Mouse (Mus musculus): ENCODE data around the gene Chac1. TPM values are rescaled to one million over a fixed set of nuclear protein-coding genes. Genes with fewer than 3 reads are reported as not detected.

The Chac1 gene
- total and polyA plus RNA-seq, 2 experiments from 2014 or later = 0.11 to 0.52 TPM

DNA sequence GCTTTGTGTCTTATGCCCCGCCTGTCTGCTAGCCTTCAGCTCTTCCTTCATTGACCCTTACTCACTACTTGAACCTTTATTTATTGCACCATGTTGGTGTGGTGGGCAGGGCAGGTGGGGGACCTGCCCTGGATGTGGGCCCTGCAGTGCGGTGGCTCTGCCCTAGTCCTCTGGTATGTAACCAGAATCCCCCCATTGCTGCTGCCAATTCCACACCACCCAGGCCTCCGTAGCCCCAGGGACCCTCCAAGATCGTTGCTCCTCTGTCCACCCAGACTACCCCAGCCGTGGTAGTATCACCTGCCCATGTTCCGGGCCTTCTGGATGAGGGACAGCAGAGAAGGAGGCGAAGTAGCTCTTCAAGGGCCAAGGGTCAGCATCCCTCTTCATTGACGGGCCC is 2.7 kb downstream of the Chac1 start:
- 82% methylated on average over 8 of the region's 8 CpGs for WGBS
- TF ChIP-seq CTCF (IDR thresholded peaks at IDR 0.05; ENCODE audit: low read depth) (no peak), EP300 (IDR thresholded peaks at IDR 0.05; ENCODE audit: low read depth) (no peak)

DNA sequence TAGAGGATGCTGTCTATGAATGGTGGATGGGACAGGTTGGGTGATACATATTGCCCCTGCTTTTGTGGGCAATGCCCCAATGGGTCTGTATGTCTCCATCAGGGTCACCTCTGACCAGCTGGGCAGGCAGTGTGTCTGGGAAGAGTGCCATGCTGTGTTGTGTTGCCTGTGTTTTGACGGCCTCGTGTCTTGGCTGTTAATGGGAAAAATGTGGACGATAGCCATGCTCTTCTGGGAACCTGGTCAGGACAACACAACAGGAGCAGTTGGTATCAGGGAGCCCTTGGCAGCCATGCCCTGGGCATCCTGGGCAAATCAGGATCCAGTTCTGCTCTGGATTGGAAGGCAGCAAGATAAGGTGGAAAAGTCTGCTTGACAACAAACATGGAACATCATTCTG is 4.1 kb downstream of the Chac1 start:
- H3K4me2 ChIP-seq (ENCODE audit: low read depth, low read length) = no peak overlapping the region
- DNase-seq (ENCODE audit: low spot score) (peak; percentile 60), ATAC-seq (ENCODE audit: insufficient read depth, low read depth) (peak; percentile 78)
- no peaks in the 10 kb centered on the region for H3K36me3 ChIP-seq (replicated peaks; ENCODE audit: control insufficient read depth, insufficient read depth, low read length)
- H3K9ac ChIP-seq (replicated peaks; ENCODE audit: low read depth, low read length) = no peak overlapping the region
- no peak overlapping the region; the same call in 1 of the 2 replicates for H3K27ac ChIP-seq (ENCODE audit: low read depth)
- TF ChIP-seq CTCF (IDR thresholded peaks at IDR 0.05; ENCODE audit: low read depth) (no peak), EP300 (IDR thresholded peaks at IDR 0.05; ENCODE audit: low read depth) (no peak)
- H3K4me1 ChIP-seq (ENCODE audit: control insufficient read depth, insufficient read depth) = no peaks in the 10 kb centered on the region
- no peak overlapping the region for H3K4me3 ChIP-seq (ENCODE audit: low read depth, low read length)
- H3K9me3 ChIP-seq (replicated peaks; ENCODE audit: control insufficient read depth, low read length) = no peaks in the 10 kb centered on the region
- 0 out of 2 replicates have a peak, but pooled peaks cover 10% of the 10 kb centered on the region for H3K27me3 ChIP-seq (ENCODE audit: control insufficient read depth, insufficient read depth, low read length)
- WGBS = 43% methylated on average over 3 of the region's 3 CpGs

More for the DNA sequence above, 2.7 kb downstream of the Chac1 start:
- Histone ChIP-seq H3K36me3 (replicated peaks; ENCODE audit: control insufficient read depth, insufficient read depth, low read length) (no peaks in the 10 kb centered on the region), H3K4me2 (ENCODE audit: low read depth, low read length) (no peak overlapping the region), H3K4me1 (ENCODE audit: control insufficient read depth, insufficient read depth) (no peaks in the 10 kb centered on the region), H3K27me3 (ENCODE audit: control insufficient read depth, insufficient read depth, low read length) (0 out of 2 replicates have a peak, but pooled peaks cover 10% of the 10 kb centered on the region), H3K4me3 (ENCODE audit: low read depth, low read length) (no peak overlapping the region), H3K27ac (ENCODE audit: low read depth) (no peak overlapping the region), H3K9ac (replicated peaks; ENCODE audit: low read depth, low read length) (no peak overlapping the region), H3K9me3 (replicated peaks; ENCODE audit: control insufficient read depth, low read length) (no peaks in the 10 kb centered on the region)
- DNase-seq (ENCODE audit: low spot score) (no peak), ATAC-seq (ENCODE audit: insufficient read depth, low read depth) (no peak)

DNA sequence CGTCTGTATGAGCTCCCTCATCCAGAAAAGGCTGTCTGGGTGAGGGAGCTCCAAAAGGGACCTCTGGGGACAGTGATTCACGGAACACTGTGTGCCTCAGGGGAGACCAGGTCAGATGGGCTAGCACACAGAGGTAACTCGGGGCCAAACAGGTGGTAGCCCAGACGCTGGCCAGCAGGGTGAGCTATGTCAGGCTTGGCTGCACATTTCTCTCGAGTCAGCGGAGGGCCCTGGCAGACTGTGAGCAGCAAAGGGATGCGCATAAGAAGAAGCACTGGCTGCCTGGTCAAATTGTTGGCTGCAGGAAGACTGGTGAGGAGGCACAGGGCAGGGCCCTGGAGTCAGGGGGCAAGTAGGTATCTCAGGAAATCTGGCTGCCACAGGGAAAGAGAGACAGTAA is 4.6 kb downstream of the Chac1 start:
- DNase-seq (ENCODE audit: low spot score) (no peak), ATAC-seq (ENCODE audit: insufficient read depth, low read depth) (peak; percentile 59)
- H3K27ac ChIP-seq (ENCODE audit: low read depth) = peak overlapping the region; percentile 30; the same call in 1 of the 2 replicates
- no peak overlapping the region for H3K4me3 ChIP-seq (ENCODE audit: low read depth, low read length)
- 0 out of 2 replicates have a peak, but pooled peaks cover 10% of the 10 kb centered on the region for H3K27me3 ChIP-seq (ENCODE audit: control insufficient read depth, insufficient read depth, low read length)
- 0 out of 2 replicates have a peak, but pooled peaks cover under 1% of the 10 kb centered on the region for H3K9me3 ChIP-seq (replicated peaks; ENCODE audit: control insufficient read depth, low read length)
- no peak overlapping the region for H3K4me2 ChIP-seq (ENCODE audit: low read depth, low read length)
- TF ChIP-seq EP300 (IDR thresholded peaks at IDR 0.05; ENCODE audit: low read depth) (no peak), CTCF (IDR thresholded peaks at IDR 0.05; ENCODE audit: low read depth) (peak; percentile 19; the same call in 1 of the 2 replicates)
- H3K36me3 ChIP-seq (replicated peaks; ENCODE audit: control insufficient read depth, insufficient read depth, low read length) = no peaks in the 10 kb centered on the region
- WGBS = 30% methylated on average over 7 of the region's 7 CpGs
- H3K9ac ChIP-seq (replicated peaks; ENCODE audit: low read depth, low read length) = no peak overlapping the region
- no peaks in the 10 kb centered on the region for H3K4me1 ChIP-seq (ENCODE audit: control insufficient read depth, insufficient read depth)

DNA sequence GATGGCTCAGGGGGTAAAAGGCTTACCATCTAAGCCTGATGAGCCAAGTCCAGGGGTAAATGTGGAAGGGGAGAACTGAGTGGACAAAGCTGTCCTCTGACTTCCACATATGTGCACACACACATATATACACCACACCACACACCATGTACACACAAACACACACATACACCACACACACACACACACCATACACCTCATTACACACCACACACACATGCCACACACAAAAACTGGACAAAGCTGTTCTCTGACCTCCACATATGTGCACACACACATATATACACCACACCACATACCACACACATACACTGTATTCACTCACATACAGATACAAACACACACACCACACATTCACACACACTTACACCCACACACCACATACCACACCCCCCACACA is 5.3 kb downstream of the Chac1 start:
- ATAC-seq (ENCODE audit: insufficient read depth, low read depth) (no peak), DNase-seq (ENCODE audit: low spot score) (no peak)
- Histone ChIP-seq H3K36me3 (replicated peaks; ENCODE audit: control insufficient read depth, insufficient read depth, low read length) (no peaks in the 10 kb centered on the region), H3K9me3 (replicated peaks; ENCODE audit: control insufficient read depth, low read length) (peaks cover 7% of the 10 kb centered on the region; the same call in 1 of the 2 replicates), H3K27ac (ENCODE audit: low read depth) (no peak overlapping the region), H3K27me3 (ENCODE audit: control insufficient read depth, insufficient read depth, low read length) (0 out of 2 replicates have a peak, but pooled peaks cover 5% of the 10 kb centered on the region), H3K4me3 (ENCODE audit: low read depth, low read length) (no peak overlapping the region), H3K9ac (replicated peaks; ENCODE audit: low read depth, low read length) (no peak overlapping the region), H3K4me1 (ENCODE audit: control insufficient read depth, insufficient read depth) (no peaks in the 10 kb centered on the region), H3K4me2 (ENCODE audit: low read depth, low read length) (no peak overlapping the region)
- TF ChIP-seq EP300 (IDR thresholded peaks at IDR 0.05; ENCODE audit: low read depth) = no peak

DNA sequence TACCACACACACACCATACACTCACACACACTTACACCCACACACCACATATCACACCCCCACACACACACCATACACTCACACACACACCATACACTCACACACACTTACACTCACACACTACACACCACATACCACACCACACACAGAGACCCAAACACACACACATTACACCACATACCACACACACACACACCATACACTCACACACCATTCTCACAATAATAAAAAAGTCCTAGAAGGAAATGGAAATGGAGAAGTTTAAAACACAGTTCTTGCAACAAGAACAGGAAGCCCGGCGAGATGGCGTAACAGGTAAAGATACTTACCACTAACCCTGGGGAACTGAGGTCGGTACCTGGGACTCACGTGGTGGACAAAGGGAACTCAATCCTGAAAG is 5.8 kb downstream of the Chac1 start:
- Histone ChIP-seq H3K4me2 (ENCODE audit: low read depth, low read length) (no peak overlapping the region), H3K9me3 (replicated peaks; ENCODE audit: control insufficient read depth, low read length) (peaks cover 12% of the 10 kb centered on the region), H3K4me3 (ENCODE audit: low read depth, low read length) (no peak overlapping the region), H3K27ac (ENCODE audit: low read depth) (no peak overlapping the region), H3K36me3 (replicated peaks; ENCODE audit: control insufficient read depth, insufficient read depth, low read length) (no peaks in the 10 kb centered on the region), H3K4me1 (ENCODE audit: control insufficient read depth, insufficient read depth) (no peaks in the 10 kb centered on the region), H3K9ac (replicated peaks; ENCODE audit: low read depth, low read length) (no peak overlapping the region), H3K27me3 (ENCODE audit: control insufficient read depth, insufficient read depth, low read length) (0 out of 2 replicates have a peak, but pooled peaks cover under 1% of the 10 kb centered on the region)
- 87% methylated on average over 5 of the region's 5 CpGs for WGBS
- TF ChIP-seq CTCF (IDR thresholded peaks at IDR 0.05; ENCODE audit: low read depth) (no peak), EP300 (IDR thresholded peaks at IDR 0.05; ENCODE audit: low read depth) (no peak)
- ATAC-seq (ENCODE audit: insufficient read depth, low read depth) (no peak), DNase-seq (ENCODE audit: low spot score) (no peak)

DNA sequence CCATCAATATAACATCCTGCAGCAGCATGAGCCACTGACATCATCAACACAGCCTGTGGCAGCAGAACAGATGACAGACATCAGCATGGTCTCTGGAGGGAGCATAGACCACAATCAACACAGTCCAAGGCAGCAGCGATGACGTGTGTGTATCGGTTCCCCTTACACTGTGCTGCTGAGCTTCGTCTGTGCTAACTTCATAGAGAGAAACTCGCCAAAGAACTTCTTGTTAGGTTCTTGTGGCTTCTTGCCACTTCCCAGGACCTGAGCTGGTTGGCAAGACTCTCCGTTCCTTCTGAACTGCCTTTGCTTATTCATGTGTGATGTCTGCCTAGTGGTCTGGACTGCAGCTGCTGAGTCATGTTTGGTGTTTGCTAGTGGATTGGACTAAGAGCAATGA is 7.2 kb downstream of the Chac1 start:
- no peak overlapping the region for H3K4me3 ChIP-seq (ENCODE audit: low read depth, low read length)
- no peak overlapping the region for H3K9ac ChIP-seq (replicated peaks; ENCODE audit: low read depth, low read length)
- no peak overlapping the region for H3K27ac ChIP-seq (ENCODE audit: low read depth)
- H3K4me1 ChIP-seq (ENCODE audit: control insufficient read depth, insufficient read depth) = no peaks in the 10 kb centered on the region
- ATAC-seq (ENCODE audit: insufficient read depth, low read depth) (no peak), DNase-seq (ENCODE audit: low spot score) (no peak)
- WGBS = 74% methylated on average over 6 of the region's 6 CpGs
- H3K27me3 ChIP-seq (ENCODE audit: control insufficient read depth, insufficient read depth, low read length) = no peaks in the 10 kb centered on the region
- no peak overlapping the region for H3K4me2 ChIP-seq (ENCODE audit: low read depth, low read length)
- no peak for TF ChIP-seq EP300 (IDR thresholded peaks at IDR 0.05; ENCODE audit: low read depth)
- no peak for TF ChIP-seq CTCF (IDR thresholded peaks at IDR 0.05; ENCODE audit: low read depth)
- no peaks in the 10 kb centered on the region for H3K36me3 ChIP-seq (replicated peaks; ENCODE audit: control insufficient read depth, insufficient read depth, low read length)
- H3K9me3 ChIP-seq (replicated peaks; ENCODE audit: control insufficient read depth, low read length) = peaks cover 16% of the 10 kb centered on the region
